Mouse (Mus musculus): ENCODE results near the gene Tm2d1.

The Tm2d1 gene

GRCm38 (mm10) chr4:98322223-98322622 lies 60.9 kb downstream of the Tm2d1 start:
- peak; percentile 90 for DNase-seq (ENCODE audit: low read depth, low spot score)

GRCm38 (mm10) chr4:98321371-98322111 lies 61.6 kb downstream of the Tm2d1 start:
- no peak for DNase-seq (ENCODE audit: low read depth, low spot score)

GRCm38 (mm10) chr4:98318769-98319168 lies 64.3 kb downstream of the Tm2d1 start:
- no peak for DNase-seq (ENCODE audit: low read depth, low spot score)

GRCm38 (mm10) chr4:98317149-98317548 lies 66.0 kb downstream of the Tm2d1 start:
- no peak for DNase-seq (ENCODE audit: low read depth, low spot score)

All from A20 (cell line).